Mouse (Mus musculus) spleen, adult 2 months (tissue): ENCODE measurements around the gene Creb5. TPM values are rescaled to one million over a fixed set of nuclear protein-coding genes. Genes with fewer than 3 reads are reported as not detected.

Source experiments
- DNase-seq, 2 experiments: peaks; one replicate each; pipeline versions ENCODE4 v3.0.0 to v3.0.0-alpha.2; 2012 to 2021; ENCODE audit warnings: low spot score in 2 of 2, low read depth in 1 of 2
- H3K27ac ChIP-seq: fragments of 200-500 bp; 2 replicates; pipeline ENCODE4 v1.5.1; 2012; ENCODE audit warnings: low read length, inconsistent platforms; ENCODE audit not compliant: insufficient read depth
- H3K27me3 ChIP-seq: fragments of 200-500 bp; 2 replicates; pipeline ENCODE4 v1.6.1; 2012; ENCODE audit warnings: mild to moderate bottlenecking, moderate library complexity, low read length, inconsistent platforms; ENCODE audit not compliant: control insufficient read depth, insufficient read depth
- H3K36me3 ChIP-seq: fragments of 200-500 bp; 2 replicates; pipeline ENCODE4 v1.6.1; 2012; ENCODE audit warnings: mild to moderate bottlenecking, low read length, inconsistent platforms; ENCODE audit not compliant: control insufficient read depth, insufficient read depth
- H3K4me1 ChIP-seq: fragments of 200-500 bp; 2 replicates; pipeline ENCODE4 v1.6.1; 2011; ENCODE audit warnings: inconsistent platforms; ENCODE audit not compliant: control insufficient read depth, insufficient read depth, insufficient read length
- H3K4me3 ChIP-seq: fragments of 200-500 bp; 2 replicates; pipeline ENCODE4 v1.5.1; 2011; ENCODE audit warnings: mild to moderate bottlenecking, inconsistent platforms; ENCODE audit not compliant: insufficient read depth, insufficient read length; ENCODE audit errors: extremely low read depth
- CTCF ChIP-seq: fragments of 200-500 bp; IDR thresholded peaks from 2 replicates; pipeline ENCODE4 v1.5.1; 2011; ENCODE audit warnings: mild to moderate bottlenecking, inconsistent platforms; ENCODE audit not compliant: insufficient read depth, insufficient read length, insufficient replicate concordance; ENCODE audit errors: extremely low read depth
- POLR2A ChIP-seq: fragments of 200-500 bp; IDR thresholded peaks from 2 replicates; pipeline ENCODE4 v1.6.1; 2011; ENCODE audit warnings: low read depth, low read length, inconsistent platforms
- WGBS: fragments of 180-500 bp; shearing (Covaris S2); methylation state at CpG from one replicate; pipeline ENCODE4 v1.1.7; 2018; 5-methylcytosine and 5-hydroxymethylcytosine counted together
- polyA plus RNA-seq: library from polyadenylated mRNA; depleted of rRNA; stranded (reverse); fragments of >200 nt; gene quantifications from 2 replicates; pipeline ENCODE4 v1.2.3, GENCODE M21; 2012

The Creb5 gene
- polyA plus RNA-seq, 1 experiment = 0.37 TPM

DNA sequence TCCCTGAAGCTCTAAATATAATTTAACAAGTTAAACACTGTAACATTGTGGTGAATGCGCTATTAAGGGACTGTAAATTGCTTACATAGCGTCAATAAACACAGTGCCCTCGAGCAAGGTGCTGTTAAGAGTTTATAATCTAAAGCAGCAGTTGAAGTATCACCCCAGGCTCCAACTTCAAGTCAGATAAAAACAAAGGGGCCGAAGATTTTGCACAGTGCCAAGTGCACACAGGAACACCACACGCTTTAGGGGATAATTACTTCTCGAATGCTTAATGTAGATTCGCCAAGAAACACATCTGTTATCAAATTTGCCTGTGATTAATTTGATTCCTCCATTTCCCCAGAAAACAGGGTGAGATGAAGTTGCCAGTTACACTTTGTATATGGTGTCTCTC, 142.3 kb downstream of the Creb5 start:
- 93% methylated on average over 7 of the region's 7 CpGs for WGBS
- no peak for DNase-seq

DNA sequence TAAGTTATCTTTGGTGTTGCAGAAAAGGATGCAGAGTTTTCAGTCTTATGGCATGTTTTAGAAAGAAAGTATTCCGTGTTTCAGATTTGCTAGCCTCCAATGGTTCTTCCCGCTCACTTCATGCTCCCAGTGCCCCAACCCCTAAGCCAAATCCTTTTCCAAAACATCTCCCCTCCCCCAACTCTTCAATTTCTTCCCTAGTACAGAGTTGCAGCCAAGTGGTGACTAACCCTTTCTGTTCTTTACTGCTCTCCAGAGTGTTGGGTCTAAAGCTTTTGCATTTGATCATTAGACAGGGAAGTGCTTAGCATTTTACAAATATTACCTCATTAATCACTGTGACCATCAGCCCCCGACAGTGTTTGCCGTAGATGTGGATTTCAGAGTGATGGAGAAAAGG, 142.8 kb downstream of the Creb5 start:
- 91% methylated on average over 4 of the region's 4 CpGs for WGBS
- Histone ChIP-seq H3K4me3 (no peak overlapping the region), H3K4me1 (no peaks in the 10 kb centered on the region), H3K27ac (no peak overlapping the region), H3K27me3 (no peaks in the 10 kb centered on the region), H3K36me3 (no peaks in the 10 kb centered on the region)
- TF ChIP-seq CTCF = no peak
- TF ChIP-seq POLR2A = no peak
- no peak for DNase-seq

More for the DNA sequence above, 142.3 kb downstream of the Creb5 start:
- TF ChIP-seq POLR2A = no peak
- no peak for TF ChIP-seq CTCF
- H3K4me1 ChIP-seq = no peaks in the 10 kb centered on the region
- no peak overlapping the region for H3K27ac ChIP-seq
- no peak overlapping the region for H3K4me3 ChIP-seq
- no peaks in the 10 kb centered on the region for H3K27me3 ChIP-seq
- no peaks in the 10 kb centered on the region for H3K36me3 ChIP-seq

DNA sequence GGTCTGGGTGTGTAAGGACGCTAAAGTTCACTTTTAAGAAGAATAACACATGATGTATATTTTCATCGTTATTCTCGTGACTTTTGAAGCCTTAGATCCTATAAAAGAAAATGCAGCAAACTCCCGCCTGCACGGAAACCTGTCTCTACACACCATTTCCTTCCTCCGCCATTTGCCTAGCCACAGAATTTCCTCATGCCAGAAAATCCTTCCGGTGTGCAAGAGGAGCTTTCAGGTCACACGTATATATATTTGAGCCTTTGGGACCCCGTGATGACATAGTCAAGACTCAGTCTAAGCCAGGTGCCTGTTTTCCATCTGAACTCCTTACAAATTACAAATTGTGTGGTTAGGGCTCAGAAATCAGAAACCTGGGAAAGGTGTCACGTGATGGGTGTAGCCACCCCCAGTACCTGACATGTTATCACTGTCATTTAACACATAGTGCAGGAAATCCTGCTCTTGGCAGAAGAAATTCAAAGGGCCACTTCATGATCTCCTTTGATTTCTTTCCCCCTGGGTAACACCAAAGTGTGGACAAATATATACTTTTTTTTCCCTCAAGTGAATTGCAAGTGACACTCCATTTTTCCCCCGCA, 158.9 kb downstream of the Creb5 start:
- no peak overlapping the region for H3K4me3 ChIP-seq
- TF ChIP-seq POLR2A (no peak), CTCF (no peak)
- H3K27me3 ChIP-seq = no peaks in the 10 kb centered on the region
- peak in 1 of 2 experiments; percentile 14 for DNase-seq
- H3K4me1 ChIP-seq = peaks cover 18% of the 10 kb centered on the region
- no peak overlapping the region for H3K27ac ChIP-seq
- 18% methylated on average over 11 of the region's 11 CpGs for WGBS
- H3K36me3 ChIP-seq = no peaks in the 10 kb centered on the region

DNA sequence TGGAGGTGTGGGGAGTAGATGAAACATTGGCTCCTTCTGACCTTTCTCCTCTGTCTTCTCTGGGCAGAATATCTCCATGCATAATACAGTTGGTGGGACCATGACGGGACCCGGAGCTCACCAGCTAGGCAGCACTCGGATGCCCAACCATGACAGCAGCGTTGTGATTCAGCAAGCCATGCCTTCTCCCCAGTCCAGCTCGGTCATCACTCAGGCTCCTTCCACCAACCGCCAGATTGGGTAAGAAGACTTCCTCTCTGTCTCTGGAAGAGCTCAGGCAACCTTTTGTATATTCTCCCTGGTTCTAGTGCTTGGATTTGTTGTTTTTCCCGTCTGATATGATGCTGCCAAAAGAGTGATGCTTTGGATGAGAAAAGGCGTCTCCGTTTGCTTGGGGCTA, 160.4 kb downstream of the Creb5 start:
- no peak overlapping the region for H3K4me3 ChIP-seq
- DNase-seq = no peak
- H3K36me3 ChIP-seq = no peaks in the 10 kb centered on the region
- H3K4me1 ChIP-seq = peaks cover 18% of the 10 kb centered on the region
- H3K27ac ChIP-seq = no peak overlapping the region
- 63% methylated on average over 9 of the region's 9 CpGs for WGBS
- TF ChIP-seq POLR2A (no peak), CTCF (no peak)
- no peaks in the 10 kb centered on the region for H3K27me3 ChIP-seq

DNA sequence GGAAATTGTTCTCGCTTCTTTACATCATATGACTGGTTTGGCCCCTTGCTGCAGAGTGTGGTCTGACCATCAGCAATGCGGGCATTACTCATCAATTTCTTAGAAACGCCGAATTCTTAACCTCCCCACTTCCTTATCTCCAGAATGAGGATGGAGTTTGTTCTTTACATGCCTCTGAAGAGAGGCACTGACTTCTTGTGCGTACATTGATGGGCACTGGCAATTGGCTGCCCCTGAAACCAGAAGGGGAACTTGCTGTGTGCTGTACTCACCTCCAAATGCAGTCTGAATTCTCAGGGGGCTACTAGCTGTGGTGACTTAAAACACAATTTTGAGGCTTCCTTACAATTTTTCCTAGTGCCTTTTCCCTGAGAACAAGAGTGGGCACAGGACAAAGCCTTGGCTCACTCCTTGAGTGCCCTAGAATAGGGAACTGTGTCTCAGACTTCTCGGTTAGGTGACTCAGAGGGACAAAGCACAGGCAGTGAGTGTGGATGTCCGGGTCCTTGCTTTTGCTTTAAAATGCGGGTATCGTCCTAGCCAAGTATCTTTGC, 161.3 kb downstream of the Creb5 start:
- peaks cover 18% of the 10 kb centered on the region for H3K4me1 ChIP-seq
- no peak overlapping the region for H3K27ac ChIP-seq
- no peaks in the 10 kb centered on the region for H3K27me3 ChIP-seq
- 17% methylated on average over 9 of the region's 9 CpGs for WGBS
- DNase-seq = peak in 1 of 2 experiments; percentile 16
- TF ChIP-seq CTCF = no peak
- no peak for TF ChIP-seq POLR2A
- H3K4me3 ChIP-seq = no peak overlapping the region
- H3K36me3 ChIP-seq = no peaks in the 10 kb centered on the region

DNA sequence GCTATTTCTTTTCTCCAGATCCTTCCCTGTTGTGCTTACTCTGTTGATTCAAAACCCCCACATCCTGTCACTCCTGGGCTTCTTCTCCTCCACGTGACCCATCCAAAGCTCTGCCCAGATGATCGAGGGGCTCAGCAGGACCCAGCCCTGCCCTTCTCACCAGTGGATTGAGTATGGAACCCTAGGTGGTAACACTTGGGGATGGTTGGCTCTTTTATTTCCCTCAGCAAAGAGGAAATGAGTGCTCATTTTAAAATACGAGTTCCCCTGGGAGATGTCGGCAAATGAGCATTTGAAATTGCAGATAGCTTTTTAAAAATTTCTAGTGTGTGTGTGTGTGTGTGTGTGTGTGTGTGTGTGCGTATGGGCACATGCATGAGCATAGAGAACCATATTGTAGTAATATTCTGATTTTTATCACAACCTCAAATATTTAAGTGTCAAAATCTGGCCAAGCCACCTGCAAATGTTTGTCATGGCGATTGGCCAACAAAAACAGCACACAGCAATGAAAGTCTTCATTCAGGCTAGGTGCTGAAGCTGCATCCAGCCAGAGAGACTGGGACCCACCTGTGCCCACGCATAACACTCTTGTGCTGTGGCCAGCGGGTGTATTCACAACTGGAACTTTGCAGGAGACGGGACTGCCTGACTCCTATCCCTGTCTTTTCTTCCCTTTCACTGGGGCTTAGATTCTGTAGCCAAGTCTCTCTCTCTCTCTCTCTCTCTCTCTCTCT, 162.5 kb downstream of the Creb5 start:
- WGBS = 33% methylated on average over 9 of the region's 9 CpGs
- peaks cover 18% of the 10 kb centered on the region for H3K4me1 ChIP-seq
- TF ChIP-seq POLR2A (no peak), CTCF (no peak)
- DNase-seq = peak in 1 of 2 experiments; percentile 9
- H3K27ac ChIP-seq = no peak overlapping the region
- H3K36me3 ChIP-seq = no peaks in the 10 kb centered on the region
- no peak overlapping the region for H3K4me3 ChIP-seq
- H3K27me3 ChIP-seq = no peaks in the 10 kb centered on the region

DNA sequence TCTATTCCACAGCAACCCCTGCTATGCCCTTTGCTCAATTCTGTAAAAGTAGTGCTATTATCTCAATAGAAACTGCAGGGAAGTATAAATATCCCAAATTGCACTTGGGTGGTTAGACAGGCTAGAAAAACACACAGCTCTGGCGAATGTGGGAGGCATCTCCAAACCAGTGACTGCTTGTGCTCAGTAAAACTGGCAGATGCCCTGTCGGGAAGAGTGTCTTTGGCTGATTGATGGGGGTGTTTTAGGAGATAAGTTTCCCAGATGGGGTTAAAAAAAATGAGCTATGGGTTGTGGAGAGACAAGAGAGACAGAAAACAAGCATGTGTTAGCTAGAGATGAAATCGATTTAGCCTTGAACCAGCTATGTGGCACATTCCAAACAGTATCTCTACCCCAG, 163.4 kb downstream of the Creb5 start:
- TF ChIP-seq CTCF = no peak
- TF ChIP-seq POLR2A = no peak
- WGBS = 81% methylated on average over 3 of the region's 3 CpGs
- Histone ChIP-seq H3K36me3 (no peaks in the 10 kb centered on the region), H3K4me3 (no peak overlapping the region), H3K27me3 (no peaks in the 10 kb centered on the region), H3K27ac (no peak overlapping the region), H3K4me1 (peaks cover 27% of the 10 kb centered on the region)
- no peak for DNase-seq
